7 mouse cellular contexts compared by ENCODE assay signal in genomic region chr2:154436076-154436457, GRCm38 (mm10). TPM values are rescaled to one million over a fixed set of nuclear protein-coding genes. Genes with fewer than 3 reads are reported as not detected.
DNase-seq lines count a peak whose midpoint lies in the region; ATAC-seq lines count a peak whose summit lies in the region.

No protein-coding gene starts in this region.

- H3K4me2 ChIP-seq in embryonic facial prominence, embryonic 12.5 days (replicated peaks) = peak overlapping the region; percentile 41
- H3K4me2 ChIP-seq in limb, embryonic 11.5 days (ENCODE audit: low read depth, severe bottlenecking) = peak overlapping the region; percentile 35; the same call in 1 of the 2 replicates
- peak overlapping the region; percentile 71 for H3K4me2 ChIP-seq in midbrain, embryonic 14.5 days (ENCODE audit: low read length)

- no peaks in the 10 kb centered on the region for H3K36me3 ChIP-seq in embryonic facial prominence, embryonic 12.5 days
- no peaks in the 10 kb centered on the region for H3K36me3 ChIP-seq in limb, embryonic 11.5 days (ENCODE audit: control insufficient read depth, insufficient read depth, low read length)
- H3K36me3 ChIP-seq in midbrain, embryonic 14.5 days (ENCODE audit: control insufficient read depth, insufficient read depth, low read length) = no peaks in the 10 kb centered on the region

- peak overlapping the region; percentile 95 for H3K4me3 ChIP-seq in embryonic facial prominence, embryonic 12.5 days
- peak overlapping the region; percentile 79 for H3K4me3 ChIP-seq in limb, embryonic 11.5 days (ENCODE audit: low read depth, low read length)
- H3K4me3 ChIP-seq in midbrain, embryonic 14.5 days (replicated peaks; ENCODE audit: low read depth, low read length) = peak overlapping the region; percentile 58

- peak; percentile 99 for ATAC-seq in embryonic facial prominence, embryonic 12.5 days (ENCODE audit: insufficient number of reproducible peaks, insufficient read depth, low FRiP score, low TSS enrichment)
- peak; percentile 99 for ATAC-seq in limb, embryonic 11.5 days (ENCODE audit: insufficient number of reproducible peaks, low FRiP score, low TSS enrichment, low read depth)
- ATAC-seq in midbrain, embryonic 14.5 days (ENCODE audit: low FRiP score, low TSS enrichment) = peak; percentile 98

- DNase-seq in adrenal gland, postnatal 25 days = peak; percentile 98
- DNase-seq in heart, adult 11 months = peak; percentile 100
- DNase-seq in kidney, adult 18-20 months = peak; percentile 97
- DNase-seq in limb, embryonic 11.5 days (ENCODE audit: low spot score) = peak; percentile 98
- peak; percentile 99 for DNase-seq in midbrain, embryonic 14.5 days
- peak; percentile 99 for DNase-seq in spleen, adult 18-20 months

- H3K4me1 ChIP-seq in embryonic facial prominence, embryonic 12.5 days = peaks cover 4% of the 10 kb centered on the region; the same call in 1 of the 2 replicates
- no peaks in the 10 kb centered on the region for H3K4me1 ChIP-seq in limb, embryonic 11.5 days (ENCODE audit: control insufficient read depth, insufficient read depth, low read length)
- peaks cover 19% of the 10 kb centered on the region for H3K4me1 ChIP-seq in midbrain, embryonic 14.5 days (ENCODE audit: control insufficient read depth, insufficient read depth, low read length)

- peak overlapping the region; percentile 97 for H3K27ac ChIP-seq in embryonic facial prominence, embryonic 12.5 days
- peak overlapping the region; percentile 86 for H3K27ac ChIP-seq in limb, embryonic 11.5 days (replicated peaks; ENCODE audit: low read depth, low read length)
- H3K27ac ChIP-seq in midbrain, embryonic 14.5 days (replicated peaks; ENCODE audit: low read depth, low read length) = peak overlapping the region; percentile 88

- H3K9me3 ChIP-seq in embryonic facial prominence, embryonic 12.5 days = no peaks in the 10 kb centered on the region
- no peaks in the 10 kb centered on the region for H3K9me3 ChIP-seq in limb, embryonic 11.5 days (ENCODE audit: control insufficient read depth, low read length)
- H3K9me3 ChIP-seq in midbrain, embryonic 14.5 days (ENCODE audit: control insufficient read depth, low read length) = no peaks in the 10 kb centered on the region

- H3K9ac ChIP-seq in embryonic facial prominence, embryonic 12.5 days = no peak overlapping the region; the same call in 1 of the 2 replicates
- peak overlapping the region; percentile 95 for H3K9ac ChIP-seq in limb, embryonic 11.5 days (ENCODE audit: low read length)
- peak overlapping the region; percentile 73 for H3K9ac ChIP-seq in midbrain, embryonic 14.5 days (replicated peaks; ENCODE audit: low read length)

- WGBS in embryonic facial prominence, embryonic 12.5 days = 1% methylated on average over 39 of the region's 44 CpGs
- 0% methylated on average over 42 of the region's 44 CpGs for WGBS in limb, embryonic 11.5 days
- WGBS in midbrain, embryonic 14.5 days = under 1% methylated on average over 42 of the region's 44 CpGs

- H3K27me3 ChIP-seq in embryonic facial prominence, embryonic 12.5 days = no peaks in the 10 kb centered on the region
- no peaks in the 10 kb centered on the region for H3K27me3 ChIP-seq in limb, embryonic 11.5 days (ENCODE audit: control insufficient read depth, insufficient read depth, low read length)
- H3K27me3 ChIP-seq in midbrain, embryonic 14.5 days (ENCODE audit: control insufficient read depth, insufficient read depth, low read length) = no peaks in the 10 kb centered on the region

RNA-seq across cellular contexts. Expression of gene Cbfa2t2, which starts 0.2 kb away (rescaled TPM):
- 40.7 and 50.1 TPM in 2 replicates for total RNA-seq in adrenal gland, postnatal 25 days (2021)
- polyA plus RNA-seq in embryonic facial prominence, embryonic 12.5 days (2016; fragmentation: Nextera tagmentation; extraction: Ambion mirVana) = 58.8 and 65.3 TPM in 2 replicates
- polyA plus RNA-seq in limb, embryonic 11.5 days (2014; fragmentation: Nextera tagmentation; extraction: Ambion mirVana) = 44.1 and 52.7 TPM in 2 replicates
- 45.5 and 65.6 TPM in 2 replicates for polyA plus RNA-seq in midbrain, embryonic 14.5 days (2014; fragmentation: Nextera tagmentation; extraction: Ambion mirVana)

RNA-seq across cellular contexts. Expression of gene Snta1, which starts 28.2 kb away (rescaled TPM):
- total RNA-seq in adrenal gland, postnatal 25 days (2021) = 21.9 and 24.7 TPM in 2 replicates
- 9.2 and 9.9 TPM in 2 replicates for polyA plus RNA-seq in embryonic facial prominence, embryonic 12.5 days (2016; fragmentation: Nextera tagmentation; extraction: Ambion mirVana)
- 1.7 and 2.2 TPM in 2 replicates for polyA plus RNA-seq in limb, embryonic 11.5 days (2014; fragmentation: Nextera tagmentation; extraction: Ambion mirVana)
- 4.0 and 5.8 TPM in 2 replicates for polyA plus RNA-seq in midbrain, embryonic 14.5 days (2014; fragmentation: Nextera tagmentation; extraction: Ambion mirVana)

Comparison
In these comparisons a context has a peak if more than half of its experiments do, and no peak if none do; other contexts are left out.
1. Peak in every context shown above with its lines: DNase-seq, ATAC-seq, H3K4me3 ChIP-seq and H3K27ac ChIP-seq.